Mouse (Mus musculus): ENCODE measurements around the gene Trim59. TPM values are rescaled to one million over a fixed set of nuclear protein-coding genes. Genes with fewer than 3 reads are reported as not detected.

Trim59 gene
- polyA plus RNA-seq, 1 experiment from 2014 or later = 77.4 TPM

GRCm38 (mm10) chr3:68986550-68986949 lies 58.0 kb downstream of the Trim59 start:
- H3K4me3 ChIP-seq (replicated peaks; ENCODE audit: low read length) = no peak overlapping the region
- no peaks in the 10 kb centered on the region for H3K4me1 ChIP-seq (ENCODE audit: control insufficient read depth, insufficient read depth, low read length)
- no peaks in the 10 kb centered on the region for H3K36me3 ChIP-seq (ENCODE audit: control insufficient read depth, insufficient read depth, low read length)
- no peak overlapping the region for H3K9ac ChIP-seq (ENCODE audit: low read length)
- ATAC-seq (ENCODE audit: insufficient read depth, low FRiP score) = no peak
- no peaks in the 10 kb centered on the region for H3K9me3 ChIP-seq (replicated peaks; ENCODE audit: control insufficient read depth, low read length)
- no peak overlapping the region for H3K27ac ChIP-seq (ENCODE audit: low read length)
- H3K4me2 ChIP-seq (ENCODE audit: low read depth, low read length) = no peak overlapping the region
- 77% methylated on average over 2 of the region's 2 CpGs for WGBS
- no peaks in the 10 kb centered on the region for H3K27me3 ChIP-seq (ENCODE audit: control insufficient read depth, insufficient read depth, low read length)

MicroRNAs within 50 kb of the gene (microRNA counts, 519-probe panel; counts per million panel counts)
- 4,163 counts per million, percentile 95 among the panel's probes with 10 or more counts for microRNA mmu-miR-15b

Small RNA genes lying within 50 kb of the gene (microRNA-seq; reads per million reads assigned to microRNA genes)
- gene Mir15b (905 reads per million, percentile 76 among the genes with 10 or more reads in this experiment), gene Mir16-2 (240 reads per million, percentile 64 among the genes with 10 or more reads in this experiment)

Other genes with a start within 250 kb of the Trim59 start
- gene 1110032F04Rik, start 175.2 kb downstream of the Trim59 start, polyA plus RNA-seq (2015; fragmentation: Nextera tagmentation; extraction: Ambion mirVana) = 0.34 TPM in 1 of 2 replicates, not detected in the other
- gene Ift80, start 40.2 kb downstream of the Trim59 start, polyA plus RNA-seq (2015; fragmentation: Nextera tagmentation; extraction: Ambion mirVana) = 12.7 and 13.7 TPM in 2 replicates
- gene Smc4, start 40.0 kb downstream of the Trim59 start, polyA plus RNA-seq (2015; fragmentation: Nextera tagmentation; extraction: Ambion mirVana) = 122 and 143 TPM in 2 replicates
- gene Kpna4, start 82.4 kb upstream of the Trim59 start, polyA plus RNA-seq (2015; fragmentation: Nextera tagmentation; extraction: Ambion mirVana) = 19.9 and 22.7 TPM in 2 replicates
- 19.0 and 20.5 TPM in 2 replicates for gene Arl14, start 177.7 kb upstream of the Trim59 start, polyA plus RNA-seq (2015; fragmentation: Nextera tagmentation; extraction: Ambion mirVana)